Mouse (Mus musculus) megakaryocyte, embryonic 14.5 days (primary cell): ENCODE data around the gene Ntn4.

Source experiments
- FLI1 ChIP-seq: IDR thresholded peaks from 2 replicates; pipeline ENCODE4 v1.6.1; 2012; ENCODE audit warnings: low read length, inconsistent platforms, mixed read lengths
- GATA1 ChIP-seq: IDR thresholded peaks from 3 replicates; pipeline ENCODE4 v1.6.1; 2012; ENCODE audit warnings: mixed read lengths, low read length, inconsistent platforms, borderline replicate concordance

DNA sequence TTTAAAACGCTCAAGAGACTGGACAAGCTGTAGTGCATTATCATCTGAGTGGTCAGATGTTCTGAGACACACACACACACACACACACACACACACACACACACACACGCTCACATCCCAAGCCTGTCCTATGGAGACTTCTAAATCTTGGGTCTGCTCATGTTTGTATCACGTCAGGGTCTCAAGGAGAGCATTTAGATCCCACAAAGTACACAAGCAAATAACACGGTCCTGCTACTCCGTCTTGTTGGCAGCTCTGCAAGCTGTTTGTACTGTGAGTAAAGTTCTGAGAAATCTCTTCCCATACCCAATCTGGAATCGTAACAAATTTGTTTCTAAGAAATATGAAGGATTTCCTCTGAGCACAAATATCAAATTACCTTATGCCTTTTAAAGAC, 67.6 kb downstream of the Ntn4 start:
- TF ChIP-seq GATA1 (no peak), FLI1 (no peak)
